Mouse (Mus musculus) erythroblast, embryonic 14.5 days (primary cell): ENCODE measurements around the gene Mcrs1.

Source experiments
- GATA1 ChIP-seq: IDR thresholded peaks from 2 replicates; pipeline ENCODE4 v1.6.1; 2012; ENCODE audit warnings: low read length, inconsistent platforms, mixed read lengths
- TAL1 ChIP-seq: IDR thresholded peaks from 3 replicates; pipeline ENCODE4 v1.6.1; 2012; ENCODE audit warnings: low read length, inconsistent platforms, mixed read lengths

DNA sequence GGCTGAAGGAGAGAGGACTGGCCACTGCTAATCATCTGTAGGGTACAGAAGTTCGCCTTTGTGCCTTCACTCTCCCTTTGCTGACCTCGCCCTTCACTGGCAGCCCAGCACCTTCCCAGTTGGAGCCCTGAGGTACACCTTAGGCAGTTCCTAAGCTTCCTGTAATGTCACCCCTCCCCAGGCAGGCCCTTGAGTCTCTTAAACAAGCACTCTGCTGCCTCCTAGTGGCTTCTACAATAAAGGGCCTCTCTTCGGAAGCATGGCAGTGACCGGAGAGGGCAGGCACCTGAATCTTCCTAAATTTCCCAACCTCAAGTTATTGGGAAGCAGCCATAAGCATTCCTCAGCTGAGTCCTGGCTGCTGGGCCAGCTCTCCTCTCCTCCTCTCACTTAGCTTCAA is 13.9 kb upstream of the Mcrs1 start:
- TF ChIP-seq GATA1 (no peak), TAL1 (no peak)
